Mouse (Mus musculus) ES-E14 (cell line): ENCODE measurements around the gene Efna5.

Source experiments
- CHD2 ChIP-seq: IDR thresholded peaks from 2 replicates; pipeline ENCODE4 v1.6.1; 2014; ENCODE audit warnings: mild to moderate bottlenecking, low read depth, low read length, inconsistent platforms
- HCFC1 ChIP-seq: IDR thresholded peaks from 2 replicates; pipeline ENCODE4 v1.6.1; 2012; ENCODE audit warnings: low read length, inconsistent platforms, borderline replicate concordance; ENCODE audit not compliant: insufficient read depth
- ZC3H11A ChIP-seq: IDR thresholded peaks from 2 replicates; pipeline ENCODE4 v1.6.1; 2012; ENCODE audit warnings: low read depth, mild to moderate bottlenecking, inconsistent platforms, low read length, borderline replicate concordance
- ZNF384 ChIP-seq: IDR thresholded peaks from 2 replicates; pipeline ENCODE4 v1.6.1; 2012; ENCODE audit warnings: low read depth, low read length, inconsistent platforms

GRCm38 (mm10) chr17:62776710-62777109, 104.4 kb downstream of the Efna5 start:
- TF ChIP-seq ZNF384 (no peak), ZC3H11A (no peak), CHD2 (no peak), HCFC1 (no peak)
